Mouse (Mus musculus): ENCODE results near the gene Clns1a. TPM values are rescaled to one million over a fixed set of nuclear protein-coding genes. Genes with fewer than 3 reads are reported as not detected.

Gene Clns1a
- total RNA-seq, 2 experiments from 2014 or later = 57.5 to 59.1 TPM

DNA sequence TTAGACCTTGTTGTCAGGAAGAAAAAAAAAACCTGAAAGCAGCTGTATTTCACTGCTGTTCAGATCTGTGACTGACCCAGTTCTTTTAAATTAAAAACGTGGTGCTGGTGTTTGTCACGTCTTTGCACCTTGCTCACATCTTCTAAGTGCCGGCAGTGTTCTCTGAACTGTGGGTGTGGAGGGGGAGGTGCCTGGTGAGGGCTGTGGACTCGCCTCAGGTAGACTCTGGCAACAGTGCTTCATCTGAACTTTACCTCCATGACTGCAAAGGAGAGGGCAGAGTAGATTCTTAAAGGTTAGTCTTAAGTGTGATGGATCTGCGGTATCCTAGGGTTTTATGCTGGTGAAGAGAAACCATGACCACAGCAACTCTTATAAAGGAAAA is 69.5 kb downstream of the Clns1a start:
- no peak for DNase-seq

DNA sequence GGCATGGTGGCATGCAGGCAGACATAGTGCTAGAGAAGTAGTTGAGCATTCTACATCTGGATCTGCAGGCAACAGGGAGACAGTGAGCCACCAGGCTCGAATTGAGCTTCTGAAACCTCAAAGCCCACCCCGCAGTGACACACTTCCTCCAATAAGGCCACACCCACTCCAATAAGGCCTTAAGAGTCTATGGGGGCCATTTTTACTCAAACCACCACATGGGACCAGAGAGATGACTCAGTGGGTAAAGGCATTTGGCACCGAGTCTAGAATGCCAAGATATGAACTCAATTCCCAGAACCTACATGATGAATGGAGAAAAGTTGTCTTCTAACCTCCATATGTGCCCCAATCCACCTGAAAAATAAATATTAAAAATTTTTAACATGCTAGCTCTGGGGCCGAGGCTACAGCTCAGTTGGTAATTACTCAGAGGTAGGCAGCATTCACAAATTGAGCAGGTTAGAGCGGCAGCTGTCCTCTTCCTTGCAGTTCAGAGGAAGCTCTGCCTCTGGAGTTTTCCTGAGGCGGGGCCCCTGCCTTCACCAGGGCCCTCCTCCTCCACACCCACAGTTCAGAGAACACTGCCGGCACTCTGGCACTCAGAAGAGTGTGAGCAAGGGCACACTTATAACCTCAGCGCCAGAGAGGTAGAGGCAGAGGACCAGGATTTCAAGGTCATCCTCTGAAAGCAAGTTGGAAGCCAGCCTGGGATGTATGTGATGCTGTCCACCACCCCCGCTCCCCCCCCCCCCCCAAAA is 70.2 kb downstream of the Clns1a start:
- no peak for DNase-seq

DNA sequence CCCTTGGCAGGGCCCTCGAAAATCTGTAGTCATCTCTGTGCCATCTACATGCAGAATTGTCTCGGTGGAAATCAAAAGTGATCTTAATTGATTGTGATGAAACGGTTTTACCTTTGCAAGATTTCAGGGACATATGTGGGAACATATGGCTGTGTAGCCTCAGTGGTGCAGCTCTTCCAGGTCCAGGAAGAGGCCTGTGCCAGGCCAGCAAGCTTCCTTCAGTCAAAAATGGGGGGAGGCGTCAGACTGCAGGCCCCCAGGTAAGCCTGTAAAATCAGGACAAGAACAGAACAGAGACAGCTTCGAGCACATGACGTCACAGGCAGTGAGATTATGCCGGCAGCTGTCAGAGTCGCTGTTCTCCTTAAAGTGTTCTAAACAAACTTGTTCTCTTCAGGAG is 71.4 kb downstream of the Clns1a start:
- DNase-seq = no peak

DNA sequence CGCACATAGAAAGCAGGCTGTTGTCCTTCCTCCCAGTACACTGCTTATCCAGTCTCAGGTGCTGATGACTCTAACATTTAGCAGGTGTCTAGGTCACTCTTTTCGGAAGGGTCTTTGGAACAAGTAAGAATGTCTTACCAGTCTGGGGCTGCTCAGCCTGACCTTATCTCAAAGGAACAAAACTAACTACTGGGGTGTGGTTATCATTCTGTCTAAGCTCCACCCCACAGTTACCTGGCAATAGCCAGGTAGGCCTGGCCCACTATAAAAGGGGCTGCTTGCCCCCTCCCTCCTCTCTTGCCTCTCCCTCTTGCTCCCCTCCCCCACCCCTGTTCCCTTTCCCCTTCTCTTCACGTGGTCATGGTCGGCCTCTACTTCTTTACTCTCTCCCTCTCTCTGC is 72.6 kb downstream of the Clns1a start:
- DNase-seq = no peak

Other genes starting within 250 kb of the Clns1a start
- 1 to 10 TPM; 2.0 to 3.1 TPM for gene Kctd14, start 245.3 kb upstream of the Clns1a start, total RNA-seq (2021)
- gene Ints4, start 215.7 kb upstream of the Clns1a start, total RNA-seq (2021) = 10 to 100 TPM; 47.3 to 56.3 TPM
- 10 to 100 TPM; 38.3 to 49.7 TPM for gene Aamdc, start 117.1 kb upstream of the Clns1a start, total RNA-seq (2021)
- 10 to 100 TPM; 24.8 to 28.5 TPM for gene Rsf1, start 116.7 kb upstream of the Clns1a start, total RNA-seq (2021)
- gene Aqp11, start 41.7 kb downstream of the Clns1a start, total RNA-seq (2021) = 1 to 10 TPM; 6.5 to 6.9 TPM
- 10 to 100 TPM; 17.7 to 20.7 TPM for gene Pak1, start 91.9 kb downstream of the Clns1a start, total RNA-seq (2021)
- not detected for gene Gdpd4, start 223.3 kb downstream of the Clns1a start, total RNA-seq (2021)

All from adrenal gland, postnatal 10 days (tissue).